Comparison of ENCODE assay signal across 14 mouse cellular contexts in the genomic region with DNA sequence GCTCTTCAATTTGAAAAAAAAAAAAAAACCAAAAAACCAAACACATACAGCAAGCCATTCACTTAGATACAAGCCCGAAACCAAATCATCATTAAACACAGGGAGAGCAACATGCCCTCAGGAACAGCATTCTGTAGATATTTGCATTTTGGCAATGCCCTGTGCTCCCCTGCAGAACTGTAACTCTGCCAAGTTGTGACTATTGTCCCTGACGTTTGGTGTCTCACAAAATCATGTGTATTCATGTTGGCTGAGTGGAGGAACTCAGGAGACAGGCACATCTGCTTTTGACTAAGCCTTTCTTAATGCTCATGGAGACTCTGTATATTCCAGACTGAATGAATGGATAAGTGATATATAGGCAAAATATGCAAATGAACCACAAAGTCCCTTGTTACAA.
DNase-seq lines count a peak whose midpoint lies in the region; ATAC-seq lines count a peak whose summit lies in the region.
"Had no signal": no experiment of that assay in that cellular context is flagged by ENCODE, and none has a peak within 500 bp of the region (broad histone marks: within the 10 kb centered on the region; RNA-seq: fewer than 3 reads in every experiment).

No protein-coding gene starts in this region.

- WGBS in embryonic facial prominence, embryonic 11.5 days, result 64% methylated on average over 2 of the region's 2 CpGs
- 69% methylated on average over 2 of the region's 2 CpGs for WGBS in embryonic facial prominence, embryonic 10.5 days
- 25% methylated on average over 2 of the region's 2 CpGs for WGBS in neural tube, embryonic 14.5 days
- WGBS in hindbrain, embryonic 13.5 days, result 25% methylated on average over 2 of the region's 2 CpGs

- no peak overlapping the region for H3K9ac ChIP-seq in embryonic facial prominence, embryonic 11.5 days (replicated peaks; ENCODE audit: low read length)
- no peak overlapping the region for H3K9ac ChIP-seq in neural tube, embryonic 14.5 days (replicated peaks; ENCODE audit: low read depth, low read length)
- H3K9ac ChIP-seq in hindbrain, embryonic 13.5 days, result no peak overlapping the region
- H3K9ac ChIP-seq: heart, embryonic 15.5 days; limb, embryonic 12.5 days; liver, embryonic 15.5 days had no signal

- peak; percentile 8 for DNase-seq in embryonic facial prominence, embryonic 11.5 days (ENCODE audit: low spot score)
- DNase-seq in embryonic facial prominence, embryonic 10.5 days (ENCODE audit: low spot score), result no peak
- no peak for DNase-seq in neural tube, embryonic 10.5 days (ENCODE audit: extremely low spot score, low spot score)
- DNase-seq in gastrocnemius, postnatal 14 days, result no peak
- DNase-seq in layer of hippocampus, adult 9-10 months (ENCODE audit: low spot score), result no peak
- DNase-seq: heart, adult 11 months; kidney, adult 9 months; right cerebral cortex, postnatal 4 days had no signal

- no peaks in the 10 kb centered on the region for H3K27me3 ChIP-seq in embryonic facial prominence, embryonic 11.5 days (ENCODE audit: control insufficient read depth, insufficient read depth, low read length)
- H3K27me3 ChIP-seq in embryonic facial prominence, embryonic 10.5 days (replicated peaks; ENCODE audit: low read depth, poor library complexity, severe bottlenecking), result no peaks in the 10 kb centered on the region
- no peaks in the 10 kb centered on the region for H3K27me3 ChIP-seq in neural tube, embryonic 14.5 days (ENCODE audit: control insufficient read depth, insufficient read depth, low read length)
- H3K27me3 ChIP-seq in hindbrain, embryonic 13.5 days, result no peaks in the 10 kb centered on the region
- H3K27me3 ChIP-seq: heart, embryonic 15.5 days; limb, embryonic 12.5 days; liver, embryonic 15.5 days had no signal

- no peaks in the 10 kb centered on the region for H3K4me1 ChIP-seq in embryonic facial prominence, embryonic 11.5 days (ENCODE audit: control insufficient read depth, insufficient read depth, low read length)
- H3K4me1 ChIP-seq in embryonic facial prominence, embryonic 10.5 days, result no peaks in the 10 kb centered on the region
- H3K4me1 ChIP-seq in neural tube, embryonic 14.5 days (ENCODE audit: control insufficient read depth, insufficient read depth, low read length), result peaks cover 6% of the 10 kb centered on the region
- peaks cover 31% of the 10 kb centered on the region for H3K4me1 ChIP-seq in hindbrain, embryonic 13.5 days (replicated peaks)
- H3K4me1 ChIP-seq: heart, embryonic 15.5 days; limb, embryonic 12.5 days; liver, embryonic 15.5 days had no signal

- H3K4me2 ChIP-seq in embryonic facial prominence, embryonic 11.5 days (ENCODE audit: low read depth, low read length), result no peak overlapping the region
- no peak overlapping the region for H3K4me2 ChIP-seq in neural tube, embryonic 14.5 days (ENCODE audit: low read depth, low read length)
- H3K4me2 ChIP-seq in hindbrain, embryonic 13.5 days, result no peak overlapping the region
- H3K4me2 ChIP-seq: heart, embryonic 15.5 days; limb, embryonic 12.5 days; liver, embryonic 15.5 days had no signal

- no peak overlapping the region for H3K4me3 ChIP-seq in embryonic facial prominence, embryonic 11.5 days (ENCODE audit: low read depth, low read length)
- H3K4me3 ChIP-seq in embryonic facial prominence, embryonic 10.5 days, result no peak overlapping the region
- H3K4me3 ChIP-seq in neural tube, embryonic 14.5 days (ENCODE audit: low read depth, low read length), result no peak overlapping the region
- H3K4me3 ChIP-seq in hindbrain, embryonic 13.5 days, result no peak overlapping the region
- H3K4me3 ChIP-seq: heart, embryonic 15.5 days; limb, embryonic 12.5 days; liver, embryonic 15.5 days had no signal

- no peak overlapping the region for H3K27ac ChIP-seq in embryonic facial prominence, embryonic 11.5 days (replicated peaks; ENCODE audit: low read depth, low read length)
- H3K27ac ChIP-seq in embryonic facial prominence, embryonic 10.5 days (replicated peaks), result no peak overlapping the region
- H3K27ac ChIP-seq in neural tube, embryonic 14.5 days (ENCODE audit: low read depth, low read length), result no peak overlapping the region
- H3K27ac ChIP-seq in hindbrain, embryonic 13.5 days, result no peak overlapping the region
- H3K27ac ChIP-seq: heart, embryonic 15.5 days; limb, embryonic 12.5 days; liver, embryonic 15.5 days had no signal

- no peaks in the 10 kb centered on the region for H3K9me3 ChIP-seq in embryonic facial prominence, embryonic 11.5 days (replicated peaks; ENCODE audit: control insufficient read depth, low read length)
- H3K9me3 ChIP-seq in embryonic facial prominence, embryonic 10.5 days, result no peaks in the 10 kb centered on the region
- no peaks in the 10 kb centered on the region for H3K9me3 ChIP-seq in neural tube, embryonic 14.5 days (ENCODE audit: control insufficient read depth, low read length)
- no peaks in the 10 kb centered on the region for H3K9me3 ChIP-seq in hindbrain, embryonic 13.5 days
- H3K9me3 ChIP-seq: heart, embryonic 15.5 days; limb, embryonic 12.5 days; liver, embryonic 15.5 days had no signal

- H3K36me3 ChIP-seq in embryonic facial prominence, embryonic 11.5 days (replicated peaks; ENCODE audit: control insufficient read depth, insufficient read depth, low read depth, low read length), result no peaks in the 10 kb centered on the region
- no peaks in the 10 kb centered on the region for H3K36me3 ChIP-seq in embryonic facial prominence, embryonic 10.5 days (replicated peaks)
- H3K36me3 ChIP-seq in neural tube, embryonic 14.5 days (ENCODE audit: control insufficient read depth, insufficient read depth, low read length), result no peaks in the 10 kb centered on the region
- no peaks in the 10 kb centered on the region for H3K36me3 ChIP-seq in hindbrain, embryonic 13.5 days
- H3K36me3 ChIP-seq: heart, embryonic 15.5 days; limb, embryonic 12.5 days; liver, embryonic 15.5 days had no signal

- ATAC-seq in embryonic facial prominence, embryonic 11.5 days (replicated peaks; ENCODE audit: insufficient number of reproducible peaks, low FRiP score, low TSS enrichment, low read depth), result no peak
- ATAC-seq in neural tube, embryonic 14.5 days (ENCODE audit: low read depth), result peak; percentile 68; the same call in 1 of the 2 replicates
- ATAC-seq in hindbrain, embryonic 13.5 days (ENCODE audit: low FRiP score), result peak; percentile 66; the same call in 1 of the 2 replicates
- ATAC-seq: inflammation-experienced regulatory T-cells, adult 6 months had no signal

- intact Hi-C loops in gastrocnemius, postnatal 14 days (cut with DNase I; ENCODE audit: low total_unique reads), result no loop called here
